Mouse (Mus musculus) large intestine, adult 2 months (tissue): ENCODE results near the gene Ide. TPM values are rescaled to one million over a fixed set of nuclear protein-coding genes. Genes with fewer than 3 reads are reported as not detected.

Source experiments
- DNase-seq: peaks from one replicate; pipeline ENCODE4 v3.0.0-alpha.2; 2012; ENCODE audit warnings: low read depth, low spot score
- WGBS: fragments of 180-500 bp; shearing (Covaris S2); methylation state at CpG from one replicate; pipeline ENCODE4 v1.1.7; 2018; 5-methylcytosine and 5-hydroxymethylcytosine counted together
- polyA plus RNA-seq: library from polyadenylated mRNA; depleted of rRNA; stranded (reverse); fragments of >200 nt; gene quantifications from 2 replicates; pipeline ENCODE4 v1.2.3, GENCODE M21; 2012

Gene Ide
- polyA plus RNA-seq, 1 experiment: 15.7 TPM

DNA sequence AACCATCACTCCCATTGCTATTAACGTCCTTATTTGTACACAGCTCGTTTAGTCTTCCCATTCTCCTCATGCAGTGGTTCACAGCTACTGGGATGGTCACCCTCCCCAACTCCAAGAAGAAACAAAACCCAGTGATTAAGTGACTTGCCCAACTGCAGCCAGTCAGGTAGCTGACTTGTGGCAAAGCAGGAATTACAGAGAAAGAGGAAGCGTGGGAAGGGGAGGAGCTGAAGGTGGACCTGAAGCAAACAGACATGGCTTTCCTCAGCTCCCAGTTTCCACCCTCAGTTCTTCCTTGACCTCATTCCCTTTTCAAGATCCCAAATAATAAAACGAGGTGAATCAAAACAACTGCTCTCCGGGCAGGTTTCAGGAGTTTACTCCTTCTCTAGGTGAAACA is 2.8 kb upstream of the Ide start:
- WGBS: 46% methylated on average over 5 of the region's 5 CpGs
- no peak for DNase-seq

DNA sequence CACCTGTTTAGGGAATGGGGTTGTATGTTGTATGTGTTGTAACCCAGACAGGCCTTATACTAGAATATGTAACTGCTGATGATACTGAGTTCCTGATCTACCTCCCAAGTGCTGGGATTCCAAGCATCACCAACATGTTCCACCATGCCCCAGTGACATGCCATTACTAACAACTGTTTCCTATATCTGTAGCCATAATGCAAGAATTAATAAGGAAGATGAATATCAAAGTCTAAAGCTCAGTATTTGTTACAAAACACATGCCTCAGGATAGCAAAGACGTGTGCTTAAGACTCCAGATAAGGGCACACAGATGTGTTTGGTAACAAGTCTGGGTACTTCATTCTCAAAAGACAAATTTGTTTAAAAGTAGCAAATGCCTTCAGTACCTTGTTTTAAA is 2.3 kb downstream of the Ide start:
- DNase-seq: no peak
- 86% methylated on average over 1 of the region's 1 CpGs for WGBS

DNA sequence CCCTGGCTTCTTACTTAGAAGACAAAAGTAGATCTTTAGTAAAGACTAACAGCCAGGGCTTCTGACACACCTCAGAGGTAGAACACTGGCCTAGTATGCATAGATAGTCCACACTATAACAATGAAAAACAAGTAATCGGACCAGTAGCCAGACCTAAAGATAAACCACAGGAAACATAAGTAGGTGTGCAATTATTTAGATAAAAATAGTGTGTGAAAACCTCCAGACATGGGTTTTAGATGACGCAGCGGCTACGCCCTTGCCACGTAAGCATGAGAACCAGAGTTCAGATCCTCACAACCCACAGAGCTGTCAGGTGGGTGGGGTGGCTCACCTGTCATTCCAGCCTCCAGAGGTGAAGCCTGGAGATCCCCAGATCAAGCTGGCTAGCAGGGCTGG is 4.3 kb downstream of the Ide start:
- WGBS: 93% methylated on average over 5 of the region's 5 CpGs
- no peak for DNase-seq

DNA sequence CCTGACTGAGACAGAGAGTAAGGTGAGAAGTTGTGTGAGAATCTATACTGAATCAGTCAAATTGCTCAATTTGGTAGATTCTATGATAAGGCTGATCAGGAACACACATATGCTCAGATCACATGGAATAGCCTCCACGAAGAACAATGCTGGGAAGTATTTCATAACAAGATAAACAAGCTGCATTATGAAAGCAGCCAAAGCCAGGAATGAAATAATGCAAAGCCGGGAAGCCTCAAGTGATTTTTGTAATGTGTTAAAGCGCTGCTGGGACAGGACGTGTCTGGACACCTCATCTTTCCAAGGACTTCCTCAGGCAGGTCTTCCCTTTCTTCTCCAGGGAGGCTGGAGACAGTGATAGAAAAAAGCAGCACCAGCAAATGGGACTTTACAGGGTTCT is 4.9 kb downstream of the Ide start:
- 86% methylated on average over 4 of the region's 4 CpGs for WGBS

DNA sequence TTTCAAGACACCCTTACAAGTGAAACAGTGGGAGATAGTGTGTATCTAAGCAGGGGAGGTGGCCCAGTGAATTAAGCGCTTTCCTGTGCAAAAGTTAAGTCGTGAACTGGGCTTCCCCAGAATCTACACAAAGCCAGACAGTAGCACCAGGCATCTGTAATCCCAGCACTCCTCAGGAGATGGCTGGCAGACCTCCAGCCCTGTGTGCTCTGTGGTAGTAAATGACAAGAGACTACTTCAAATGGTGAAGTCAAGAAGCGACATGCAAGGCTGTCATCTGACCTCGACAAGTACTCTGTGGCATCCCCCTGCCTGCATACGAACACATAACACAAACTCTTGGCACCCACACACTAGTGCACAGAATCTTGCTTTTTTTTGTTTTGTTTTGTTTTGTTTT is 10.4 kb downstream of the Ide start:
- 81% methylated on average over 5 of the region's 5 CpGs for WGBS
- DNase-seq: no peak

More for the DNA sequence above, 4.9 kb downstream of the Ide start:
- no peak for DNase-seq

DNA sequence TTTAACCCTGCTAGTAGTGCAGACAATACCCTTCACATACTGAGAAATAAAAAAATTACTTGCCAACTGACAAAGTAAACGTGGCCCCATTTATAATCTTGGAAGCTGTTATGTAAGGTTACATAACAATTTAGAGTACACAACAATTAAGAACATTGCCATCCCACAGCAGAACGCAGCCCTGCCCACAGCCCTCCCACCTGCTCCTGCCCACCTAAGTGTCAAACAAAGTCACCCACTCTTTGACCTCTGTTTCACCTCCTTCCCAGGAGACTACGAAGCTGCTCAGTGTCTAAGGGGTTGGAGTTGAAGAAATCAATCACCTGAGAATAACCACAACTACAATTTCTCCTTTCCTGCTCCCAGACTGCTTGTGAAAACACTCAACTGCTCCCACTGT is 14.1 kb downstream of the Ide start:
- WGBS: 35% methylated on average over 3 of the region's 3 CpGs
- no peak for DNase-seq

DNA sequence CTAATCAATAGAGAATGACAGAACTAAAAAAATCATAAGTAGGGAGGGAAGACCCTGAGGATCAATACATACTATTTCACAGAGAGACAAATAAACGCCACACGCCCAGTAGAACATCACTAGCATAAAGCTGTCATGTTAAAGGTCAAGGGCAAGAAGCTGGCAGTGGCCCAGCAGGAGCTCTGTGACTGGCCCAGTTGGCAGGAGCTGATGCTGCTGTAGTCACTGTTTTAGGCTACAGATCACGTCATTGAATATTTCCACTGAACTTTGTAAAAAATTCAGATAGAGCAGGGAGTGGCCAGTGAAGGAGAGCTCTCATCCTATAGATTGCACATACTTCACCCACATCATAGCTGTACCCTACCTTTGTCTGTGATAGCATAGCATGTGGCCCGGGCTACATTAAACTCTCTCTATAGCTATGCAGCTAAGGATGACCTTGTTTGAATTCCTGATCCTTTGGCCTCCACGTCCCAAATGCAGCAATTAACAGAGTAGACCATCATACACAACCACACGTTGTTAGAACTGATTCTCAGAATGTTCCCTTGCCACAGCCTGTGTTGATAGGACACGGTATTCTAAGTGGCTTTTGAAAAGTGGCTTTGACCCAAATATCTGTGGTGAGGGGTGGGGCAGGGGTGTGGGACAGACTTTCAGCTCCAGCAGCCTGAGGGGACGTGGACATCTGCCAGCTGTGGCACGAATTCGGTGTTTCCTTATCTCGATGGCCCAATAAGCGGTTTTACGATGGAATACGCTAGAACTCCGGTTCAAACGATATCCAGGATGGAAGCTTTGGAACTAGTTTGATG is 16.6 kb downstream of the Ide start:
- 42% methylated on average over 16 of the region's 16 CpGs for WGBS
- peak; percentile 33 for DNase-seq

DNA sequence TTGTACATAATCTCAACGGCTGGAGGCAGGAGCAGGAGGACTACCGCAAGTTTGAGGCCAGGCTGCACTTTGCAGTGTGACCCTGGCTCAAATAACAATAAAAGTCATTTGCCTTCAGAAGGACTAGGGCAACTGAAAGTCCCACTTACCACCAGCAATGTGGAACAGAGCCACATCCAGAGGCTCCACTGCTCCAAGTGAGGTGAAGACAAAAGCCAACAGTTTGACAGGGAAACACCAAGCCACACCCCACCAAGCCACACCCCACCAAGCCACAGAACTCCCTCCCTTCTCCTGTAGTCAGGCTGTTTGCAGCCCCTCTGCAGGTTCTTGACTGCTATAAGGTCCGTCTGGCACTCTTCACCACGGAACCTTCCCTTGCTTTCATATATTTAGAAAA is 20.3 kb downstream of the Ide start:
- WGBS: 83% methylated on average over 4 of the region's 4 CpGs
- DNase-seq: no peak

DNA sequence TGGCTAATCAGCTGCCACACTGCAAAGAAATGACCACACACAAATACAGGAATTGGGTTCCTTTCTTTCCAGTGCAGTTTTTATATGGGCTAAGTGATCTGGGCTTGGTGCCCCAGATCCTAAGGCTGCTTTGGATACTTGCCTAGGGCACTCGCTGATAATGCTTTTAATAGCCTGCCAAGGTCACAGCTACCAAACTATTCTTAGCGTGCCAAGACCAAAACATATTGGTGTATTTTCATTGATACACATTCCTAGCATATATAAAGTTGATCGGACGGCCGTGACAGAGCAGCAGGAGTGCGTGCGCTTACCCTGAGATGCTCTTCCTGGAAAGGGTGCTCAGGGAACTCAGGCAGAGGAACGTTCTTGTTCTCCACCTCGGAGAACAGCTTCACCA is 22.6 kb downstream of the Ide start:
- DNase-seq: no peak
- 81% methylated on average over 9 of the region's 9 CpGs for WGBS

DNA sequence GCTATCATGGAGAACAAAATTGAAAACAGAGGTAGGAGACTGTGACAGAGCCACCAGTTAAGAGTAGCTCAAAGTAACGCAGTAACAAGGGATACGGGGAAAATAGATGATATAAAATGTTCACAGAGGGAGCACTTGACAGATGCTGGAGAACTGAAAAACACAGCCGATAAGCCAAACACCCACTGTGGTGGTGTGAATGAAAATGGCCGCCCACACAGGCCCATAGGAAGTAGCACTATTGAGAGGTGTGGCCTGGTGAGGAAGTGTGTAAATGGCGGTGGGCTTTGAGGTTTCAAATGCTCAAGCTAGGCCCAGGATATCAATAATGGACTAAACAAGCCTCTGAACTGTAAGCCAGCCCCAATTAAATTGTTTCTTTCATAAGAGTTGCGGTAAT is 26.2 kb downstream of the Ide start:
- no peak for DNase-seq
- 95% methylated on average over 6 of the region's 6 CpGs for WGBS

DNA sequence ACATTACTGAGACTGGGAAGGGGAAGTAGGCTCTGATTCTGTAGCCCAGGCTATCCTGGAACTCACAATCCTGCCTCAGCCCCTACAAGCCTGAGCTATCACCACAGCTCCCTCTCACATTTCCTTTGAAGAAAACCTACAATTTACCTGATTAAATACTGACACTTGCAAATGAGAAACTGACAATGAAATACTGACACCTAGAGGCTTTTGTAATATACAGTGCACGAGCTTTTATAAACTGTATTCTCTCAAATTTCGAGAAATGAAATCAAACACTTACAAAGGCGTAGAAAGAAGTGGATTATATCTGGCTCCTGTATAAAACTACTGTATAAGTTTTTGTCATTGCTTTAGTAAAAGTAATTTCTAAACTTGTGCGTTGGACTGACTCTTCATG is 27.5 kb downstream of the Ide start:
- WGBS: 84% methylated on average over 4 of the region's 4 CpGs
- no peak for DNase-seq

DNA sequence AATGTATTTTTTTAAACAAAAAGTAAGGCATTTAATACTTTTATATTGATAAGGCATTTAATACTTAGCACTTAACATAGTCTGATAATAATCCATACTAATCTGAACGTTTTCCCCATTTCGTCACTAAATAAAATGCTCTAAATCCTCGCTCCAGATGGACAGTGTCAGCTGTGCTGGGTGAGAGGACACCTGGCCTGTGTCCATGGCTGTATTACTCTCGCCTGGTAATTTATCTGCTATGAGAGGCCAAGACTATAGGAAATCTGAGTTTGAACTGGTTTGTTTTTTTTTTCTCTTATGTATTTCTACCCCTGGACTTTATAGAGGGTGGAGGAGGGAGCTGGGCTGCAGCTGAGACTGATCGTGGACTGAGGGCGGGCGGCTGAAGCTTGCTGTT is 28.7 kb downstream of the Ide start:
- 72% methylated on average over 7 of the region's 7 CpGs for WGBS
- no peak for DNase-seq

DNA sequence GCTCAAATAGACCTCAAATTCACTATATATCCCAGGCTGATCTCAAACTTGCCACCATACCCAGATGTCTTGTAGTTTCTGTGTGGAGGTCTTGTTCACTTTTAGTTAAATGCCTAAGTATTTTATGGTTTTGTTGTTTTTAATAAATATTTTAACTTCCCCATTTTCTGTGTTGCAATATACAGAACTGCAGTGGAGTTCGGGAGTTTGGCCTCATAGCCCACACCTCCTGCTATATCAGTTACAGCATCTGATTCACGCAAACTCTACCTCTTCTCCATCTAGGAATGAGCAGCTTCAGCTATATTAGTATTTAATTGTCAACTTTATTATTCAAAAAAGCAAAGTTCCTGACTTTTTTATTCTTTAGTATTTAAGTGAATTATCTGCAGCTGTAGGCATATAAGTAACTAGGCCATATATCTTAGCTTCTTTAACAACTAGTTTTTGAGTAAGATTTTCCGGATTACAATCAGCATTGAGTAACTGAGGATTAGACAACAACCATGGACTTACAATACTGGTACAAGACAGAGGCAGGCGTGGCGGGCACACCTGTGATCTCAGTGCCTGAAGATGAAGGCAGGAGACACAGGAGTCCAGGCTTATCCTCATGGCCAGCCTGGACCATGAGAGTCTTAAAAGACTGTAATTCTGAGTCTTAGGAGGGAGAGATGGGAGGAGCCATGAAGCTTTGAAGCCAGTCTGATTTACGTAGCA is 29.7 kb downstream of the Ide start:
- DNase-seq: no peak
- 66% methylated on average over 6 of the region's 6 CpGs for WGBS

DNA sequence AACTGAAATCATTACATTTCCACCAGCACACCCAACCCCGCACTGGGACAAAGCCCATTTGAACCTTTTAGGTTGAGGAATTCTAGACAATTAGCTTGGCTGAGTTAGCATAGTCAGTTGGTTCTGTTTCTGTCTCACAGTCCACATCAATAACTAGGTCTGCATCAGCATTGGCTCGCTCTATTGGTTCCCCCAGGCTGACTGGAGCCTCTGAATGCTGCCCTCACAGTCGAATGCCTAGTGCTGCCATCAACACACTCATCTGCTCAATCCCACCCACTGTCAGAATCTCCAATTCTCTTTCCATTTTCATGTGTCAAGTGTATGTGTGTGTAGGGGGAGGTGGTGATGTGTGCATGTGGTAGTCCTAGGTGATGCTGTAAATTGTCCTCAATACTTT is 31.5 kb downstream of the Ide start:
- DNase-seq: no peak
- WGBS: 94% methylated on average over 3 of the region's 3 CpGs

DNA sequence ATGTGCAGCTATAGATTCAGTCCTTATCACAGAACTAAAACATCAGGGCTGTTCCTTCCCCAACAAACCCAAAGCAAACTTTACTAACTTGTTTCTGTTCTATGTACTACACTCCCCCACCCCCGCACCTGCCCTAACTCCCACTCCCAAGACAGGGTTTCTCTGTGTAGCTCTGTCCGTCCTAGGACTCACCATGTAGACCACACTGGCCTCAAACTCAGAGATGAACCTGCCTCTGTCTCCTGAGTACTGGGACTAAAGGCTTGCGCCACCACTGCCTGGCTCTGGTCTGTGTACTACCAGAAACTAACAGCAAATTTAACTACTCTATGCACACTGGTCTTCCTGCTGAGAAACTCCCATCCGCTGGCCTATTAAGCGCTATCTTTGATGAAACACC is 32.8 kb downstream of the Ide start:
- no peak for DNase-seq
- WGBS: 98% methylated on average over 5 of the region's 5 CpGs

DNA sequence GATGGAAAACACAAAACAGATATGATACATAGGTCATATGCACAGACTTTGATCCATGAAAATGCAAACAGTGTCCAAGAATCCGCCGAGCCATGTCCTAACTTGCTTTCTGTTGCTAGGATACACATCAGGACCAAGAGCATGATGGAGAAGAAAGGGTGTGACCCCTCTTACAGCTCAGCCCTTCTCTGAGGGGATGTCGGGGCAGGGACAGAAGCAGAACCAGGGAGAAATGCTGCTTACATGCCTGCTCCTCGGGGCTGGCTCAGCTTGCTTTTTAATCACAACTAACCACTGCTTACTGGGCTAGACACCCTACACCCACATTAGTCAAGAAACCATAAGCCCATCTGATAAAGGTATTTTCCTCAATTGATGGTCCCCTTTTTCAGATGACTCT is 33.6 kb downstream of the Ide start:
- WGBS: 77% methylated on average over 4 of the region's 4 CpGs

DNA sequence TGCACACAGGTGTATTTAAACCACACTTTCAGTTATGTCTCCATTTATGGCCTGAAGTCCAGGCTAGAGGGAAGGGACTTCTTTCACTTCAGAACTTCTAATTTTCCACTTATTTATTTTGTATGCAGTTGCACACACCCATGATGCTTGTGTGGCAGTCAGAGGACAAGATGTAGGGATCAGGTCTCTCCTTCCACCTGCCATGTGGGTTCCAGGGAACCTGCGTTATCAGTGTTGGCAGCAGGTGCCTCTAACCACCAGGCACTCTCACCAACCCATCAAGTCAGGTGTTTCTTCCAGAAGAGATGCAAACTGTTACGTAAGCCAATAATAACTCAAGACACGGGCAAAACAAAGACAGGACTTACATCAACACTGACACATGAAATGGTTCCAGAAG is 35.9 kb downstream of the Ide start:
- DNase-seq: no peak
- 88% methylated on average over 3 of the region's 3 CpGs for WGBS

More for the DNA sequence above, 33.6 kb downstream of the Ide start:
- no peak for DNase-seq

DNA sequence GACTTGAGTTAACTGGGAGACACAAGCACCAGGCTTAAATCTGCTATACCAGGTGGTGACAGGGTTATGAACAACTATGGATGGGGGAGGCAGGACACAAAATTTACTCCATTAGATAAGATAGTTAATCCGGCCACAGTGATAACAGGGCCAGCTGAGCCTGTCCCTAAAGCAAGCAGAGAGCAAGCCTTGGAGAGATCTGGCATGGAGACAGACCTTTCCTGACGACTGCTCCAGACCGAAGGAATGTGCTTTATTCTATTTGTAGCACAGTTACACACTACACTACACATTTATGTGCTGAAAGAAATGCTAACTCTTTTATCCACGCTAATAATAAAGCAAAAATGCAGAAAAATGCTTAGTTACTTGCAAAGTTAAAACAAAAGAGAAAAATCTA is 46.0 kb downstream of the Ide start:
- 83% methylated on average over 4 of the region's 4 CpGs for WGBS
- no peak for DNase-seq

DNA sequence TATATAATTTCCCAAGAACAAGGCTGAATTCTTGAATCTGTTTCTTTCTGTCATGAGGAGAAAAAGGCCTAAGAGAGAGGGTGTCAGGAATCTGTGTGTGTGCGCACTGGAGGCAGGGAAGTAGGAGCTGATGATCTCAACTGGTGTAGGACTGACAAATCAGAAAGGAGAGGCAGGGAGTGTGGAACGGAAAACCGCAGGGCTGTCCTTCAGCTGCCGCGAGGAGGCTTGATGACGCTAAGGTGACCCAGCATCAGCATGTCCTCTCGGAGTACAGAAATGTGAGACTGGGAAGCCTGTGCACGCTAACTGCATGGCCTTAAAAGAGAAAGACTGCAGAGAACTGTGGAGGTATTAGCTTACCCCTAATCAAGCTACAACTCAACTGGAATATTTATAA is 46.7 kb downstream of the Ide start:
- 81% methylated on average over 8 of the region's 8 CpGs for WGBS
- DNase-seq: no peak

DNA sequence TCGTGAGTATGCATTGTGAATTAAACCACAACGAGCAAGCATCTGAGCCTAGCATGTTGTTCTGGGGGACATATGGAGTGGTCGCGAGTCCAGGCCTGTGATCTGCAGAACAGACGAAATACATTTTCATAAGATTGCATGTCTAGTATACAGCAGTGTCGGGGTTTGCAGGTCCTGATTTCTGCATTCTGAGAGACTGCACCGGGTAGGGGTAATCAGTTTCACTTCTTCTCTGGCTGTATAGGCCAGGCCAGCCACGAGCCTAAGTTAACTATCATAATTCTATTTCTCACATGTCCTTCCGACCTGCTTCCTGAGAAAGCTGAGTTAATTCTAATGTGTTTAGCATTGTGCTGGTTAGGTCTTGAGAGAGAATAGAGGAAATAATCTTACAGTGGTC is 52.9 kb downstream of the Ide start:
- DNase-seq: no peak
- WGBS: 92% methylated on average over 9 of the region's 9 CpGs

DNA sequence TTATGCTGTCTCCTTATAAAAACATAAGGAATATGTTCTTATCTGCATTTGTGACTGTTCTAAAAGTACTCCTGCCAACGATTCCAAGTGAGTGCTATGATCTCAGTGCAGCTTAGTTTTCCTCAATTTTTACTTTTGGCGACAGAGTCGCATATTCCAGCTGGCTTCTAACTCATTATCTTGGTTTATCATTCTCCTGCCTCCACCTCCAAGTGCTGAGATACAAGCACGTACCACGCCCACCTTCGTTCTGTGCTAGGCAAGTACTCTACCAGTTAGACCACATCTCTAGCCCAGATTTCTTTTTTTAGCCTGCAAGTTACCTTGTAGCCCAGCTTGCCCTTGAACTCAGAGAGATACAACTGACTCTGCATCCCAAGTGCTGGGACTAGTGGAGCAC is 54.5 kb downstream of the Ide start:
- 71% methylated on average over 6 of the region's 6 CpGs for WGBS
- no peak for DNase-seq
